11 mouse cellular contexts compared by ENCODE assay signal in genomic region chr13:45749937-45750336, GRCm38 (mm10).
DNase-seq lines count a peak whose midpoint lies in the region; ATAC-seq and TF ChIP-seq lines count a peak whose summit lies in the region.
"Had no signal": no experiment of that assay in that cellular context is flagged by ENCODE, and none has a peak within 500 bp of the region (broad histone marks: within the 10 kb centered on the region; RNA-seq: fewer than 3 reads in every experiment).

No protein-coding gene starts in this region.

- no peak overlapping the region for H3K9ac ChIP-seq in lung, embryonic 15.5 days
- H3K9ac ChIP-seq in heart, embryonic 16.5 days (ENCODE audit: low read length): no peak overlapping the region
- H3K9ac ChIP-seq: liver, embryonic 13.5 days had no signal

- no peaks in the 10 kb centered on the region for H3K27me3 ChIP-seq in lung, embryonic 15.5 days
- H3K27me3 ChIP-seq in heart, embryonic 16.5 days (ENCODE audit: control insufficient read depth, insufficient read depth, low read length): no peaks in the 10 kb centered on the region
- H3K27me3 ChIP-seq: liver, embryonic 13.5 days had no signal

- H3K4me2 ChIP-seq in lung, embryonic 15.5 days: no peak overlapping the region
- no peak overlapping the region for H3K4me2 ChIP-seq in heart, embryonic 16.5 days (ENCODE audit: low read depth, low read length)
- H3K4me2 ChIP-seq: liver, embryonic 13.5 days had no signal

- TF ChIP-seq POLR2A in lung, adult 2 months (IDR thresholded peaks at IDR 0.05; ENCODE audit: borderline replicate concordance, extremely low read depth, low read depth, low read length): no peak

- no peak for DNase-seq in lung, adult 2 months
- no peak for DNase-seq in urinary bladder, postnatal 10 days (ENCODE audit: low spot score)
- no peak for DNase-seq in left cerebral cortex, adult 18-20 months (ENCODE audit: low spot score in 2 of 2)
- no peak for DNase-seq in frontal cortex, postnatal 10 days (ENCODE audit: low spot score in 2 of 2)
- DNase-seq: gastrocnemius, postnatal 14 days; liver, embryonic 13.5 days; thymus, postnatal 14 days had no signal

- no peaks in the 10 kb centered on the region for H3K9me3 ChIP-seq in lung, embryonic 15.5 days
- H3K9me3 ChIP-seq in heart, embryonic 16.5 days (replicated peaks; ENCODE audit: control insufficient read depth, low read length): no peaks in the 10 kb centered on the region
- H3K9me3 ChIP-seq: liver, embryonic 13.5 days had no signal

- peak overlapping the region; percentile 31; the same call in 1 of the 2 replicates for H3K27ac ChIP-seq in lung, embryonic 15.5 days
- H3K27ac ChIP-seq in brown adipose tissue, adult 24 weeks (replicated peaks; ENCODE audit: low read depth, low read length): peak overlapping the region; percentile 43
- H3K27ac ChIP-seq in heart, embryonic 16.5 days (ENCODE audit: low read length): peak overlapping the region; percentile 54; the same call in 1 of the 2 replicates
- H3K27ac ChIP-seq: liver, embryonic 13.5 days had no signal

- peaks cover 25% of the 10 kb centered on the region for H3K4me1 ChIP-seq in lung, embryonic 15.5 days
- H3K4me1 ChIP-seq in lung, adult 2 months (ENCODE audit: control insufficient read depth, insufficient read depth, low read length): peaks cover 4% of the 10 kb centered on the region
- peaks cover 32% of the 10 kb centered on the region for H3K4me1 ChIP-seq in brown adipose tissue, adult 24 weeks (ENCODE audit: control insufficient read depth, insufficient read depth, insufficient read length, low read length)
- H3K4me1 ChIP-seq in heart, embryonic 16.5 days (ENCODE audit: control insufficient read depth, insufficient read depth, low read length): peaks cover 27% of the 10 kb centered on the region

- no peak for ATAC-seq in lung, embryonic 15.5 days (ENCODE audit: borderline replicate concordance, extremely low read depth, low FRiP score, low TSS enrichment)
- ATAC-seq in heart, embryonic 16.5 days (replicated peaks; ENCODE audit: extremely low read depth, insufficient read depth, low FRiP score): no peak
- peak; percentile 64 for ATAC-seq in megakaryocyte, adult 5-6 weeks (ENCODE audit: poor library complexity, severe bottlenecking)

- WGBS in lung, embryonic 15.5 days: 38% methylated on average over 1 of the region's 1 CpGs
- 38% methylated on average over 1 of the region's 1 CpGs for WGBS in lung, adult 2 months
- WGBS in heart, embryonic 16.5 days: 26% methylated on average over 1 of the region's 1 CpGs

- H3K36me3 ChIP-seq in lung, embryonic 15.5 days: no peaks in the 10 kb centered on the region
- H3K36me3 ChIP-seq in heart, embryonic 16.5 days (ENCODE audit: control insufficient read depth, insufficient read depth): no peaks in the 10 kb centered on the region
- H3K36me3 ChIP-seq: liver, embryonic 13.5 days had no signal

- no peak overlapping the region for H3K4me3 ChIP-seq in lung, embryonic 15.5 days
- no peak overlapping the region for H3K4me3 ChIP-seq in lung, adult 2 months (replicated peaks; ENCODE audit: extremely low read depth, low read depth, low read length)
- no peak overlapping the region for H3K4me3 ChIP-seq in brown adipose tissue, adult 24 weeks (ENCODE audit: insufficient read depth, low read depth, low read length)
- no peak overlapping the region for H3K4me3 ChIP-seq in heart, embryonic 16.5 days (ENCODE audit: low read length)
- H3K4me3 ChIP-seq: liver, embryonic 13.5 days had no signal

- TF ChIP-seq CTCF in lung, adult 2 months (IDR thresholded peaks at IDR 0.05; ENCODE audit: insufficient read depth, low read length): no peak
